Mouse (Mus musculus) cerebellum, adult 9-11 months (tissue): ENCODE data around the gene Mnx1.

ENCODE experiments used
- DNase-seq: peaks from one replicate; pipeline ENCODE4 v3.0.0; 2022

Gene Mnx1

DNA sequence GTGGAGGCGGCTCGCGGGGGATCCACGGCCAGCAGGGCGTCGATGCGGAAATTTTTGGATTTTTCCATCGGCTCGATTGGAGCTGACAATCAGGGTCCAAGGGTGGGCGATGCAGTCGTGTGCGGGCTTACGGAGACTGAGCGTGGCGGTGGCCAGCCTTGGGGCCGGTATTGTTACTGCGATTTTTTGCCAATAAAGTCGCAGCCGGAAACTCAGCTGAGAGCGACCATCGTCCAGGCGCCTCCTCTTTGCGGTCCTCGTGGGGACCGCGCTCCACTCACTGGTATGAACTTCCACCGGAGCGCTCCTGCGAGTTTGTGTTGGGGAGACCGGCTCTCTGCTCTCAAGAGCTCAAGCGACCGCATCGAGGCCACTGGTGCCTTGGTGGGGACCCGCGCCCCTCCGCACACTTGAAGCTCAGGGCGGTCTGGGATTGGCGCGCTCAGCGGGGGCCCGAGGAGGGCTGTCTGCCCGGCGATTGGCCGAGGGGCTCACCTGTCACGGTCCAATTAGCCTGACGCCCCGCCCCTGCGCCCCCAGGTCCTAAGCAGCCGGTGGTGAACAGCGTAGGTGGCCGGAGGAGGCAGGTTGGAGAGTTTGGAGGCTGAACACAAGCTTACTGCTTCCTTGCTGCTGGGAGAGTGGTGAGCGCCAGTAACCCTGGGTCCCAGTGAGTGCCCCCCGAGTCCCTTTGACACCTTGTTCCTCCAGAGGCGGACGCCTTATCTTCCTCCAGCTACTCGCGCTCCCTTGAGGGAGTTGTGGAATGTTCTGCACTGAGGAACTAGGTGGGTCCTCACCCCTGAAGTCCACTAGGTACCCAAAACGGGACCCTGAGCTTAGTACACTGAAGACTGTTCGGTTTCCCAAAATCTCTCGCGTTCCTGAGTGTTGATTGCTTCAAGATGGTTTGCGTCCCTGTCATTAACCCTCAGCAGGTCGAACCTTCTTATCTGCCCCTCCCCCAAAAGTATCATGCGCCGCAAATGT, at the start of gene Mnx1:
TSS of gene Mnx1 (minus strand) at position 263 of the 990 bp plus-strand sequence.
- DNase-seq: no peak

- no peak for DNase-seq
Measured at GRCm38 (mm10) chr5:29516432-29516831, 38.2 kb upstream of the Mnx1 start.

DNA sequence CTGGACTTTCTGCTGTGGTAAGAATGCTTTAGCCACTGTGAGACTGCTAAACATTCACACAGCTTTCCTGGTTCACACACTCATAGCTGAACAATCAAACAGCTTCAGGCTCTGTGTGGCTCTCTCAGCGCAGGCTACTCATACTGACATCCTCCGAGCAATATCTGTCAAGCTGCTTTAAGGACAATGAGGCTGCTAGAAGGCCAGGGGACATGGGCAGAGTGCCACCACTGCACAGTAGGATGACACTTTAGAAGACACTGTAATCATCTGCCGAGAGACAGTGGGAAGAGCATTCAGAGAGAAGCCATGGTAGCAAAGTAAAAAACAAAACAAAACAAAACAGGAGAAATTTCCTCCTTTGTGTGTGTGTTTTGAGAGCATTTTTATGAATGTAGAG, 37.6 kb upstream of the Mnx1 start:
- DNase-seq: no peak

GRCm38 (mm10) chr5:29507013-29507412, 28.7 kb upstream of the Mnx1 start:
- DNase-seq: no peak

GRCm38 (mm10) chr5:29487321-29487720, 9.1 kb upstream of the Mnx1 start:
- DNase-seq: no peak

- no peak for DNase-seq
Measured at GRCm38 (mm10) chr5:29485941-29486320, 7.7 kb upstream of the Mnx1 start.

- no peak for DNase-seq
Measured at GRCm38 (mm10) chr5:29484965-29485940, 7.0 kb upstream of the Mnx1 start.

GRCm38 (mm10) chr5:29483801-29484200, 5.5 kb upstream of the Mnx1 start:
- no peak for DNase-seq

- no peak for DNase-seq
Measured at GRCm38 (mm10) chr5:29479198-29479593, 926 bp upstream of the Mnx1 start.

DNA sequence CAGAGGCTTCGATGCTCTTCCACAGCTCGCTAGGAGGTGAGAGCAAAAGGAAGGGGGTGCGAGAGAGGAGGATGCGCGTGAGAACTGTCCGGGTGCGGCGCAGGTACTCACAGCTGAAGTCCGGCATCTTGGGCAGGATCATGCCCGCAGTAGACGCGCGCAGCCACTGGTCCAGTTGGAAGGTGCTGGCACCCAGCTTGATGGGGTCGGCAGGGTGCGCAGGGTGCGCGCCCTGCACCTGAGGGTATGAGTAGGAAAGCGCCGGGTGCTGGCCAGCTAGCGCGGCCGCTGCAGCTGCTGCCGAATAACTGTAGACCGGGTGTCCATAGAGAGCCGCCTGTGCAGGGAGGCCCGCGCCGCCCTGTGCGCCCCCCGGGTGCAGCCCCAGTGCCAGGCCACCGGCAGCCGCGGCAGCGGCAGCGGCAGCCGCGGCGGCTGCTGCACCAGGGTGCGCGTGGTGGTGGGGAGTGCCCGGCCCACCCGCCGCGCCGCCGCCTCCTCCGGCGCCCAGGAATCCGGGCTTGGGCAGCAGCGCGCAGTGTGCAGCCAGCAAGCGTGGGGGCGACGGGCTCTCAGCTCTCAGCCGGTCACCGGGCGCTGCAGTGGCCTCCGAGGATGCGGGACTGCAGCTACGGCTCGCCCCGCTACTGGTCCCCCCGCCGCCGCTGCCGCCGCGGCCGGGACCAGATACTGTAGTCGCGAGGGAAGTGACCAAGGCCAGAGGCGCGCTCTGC, 629 bp downstream of the Mnx1 start:
- no peak for DNase-seq

DNA sequence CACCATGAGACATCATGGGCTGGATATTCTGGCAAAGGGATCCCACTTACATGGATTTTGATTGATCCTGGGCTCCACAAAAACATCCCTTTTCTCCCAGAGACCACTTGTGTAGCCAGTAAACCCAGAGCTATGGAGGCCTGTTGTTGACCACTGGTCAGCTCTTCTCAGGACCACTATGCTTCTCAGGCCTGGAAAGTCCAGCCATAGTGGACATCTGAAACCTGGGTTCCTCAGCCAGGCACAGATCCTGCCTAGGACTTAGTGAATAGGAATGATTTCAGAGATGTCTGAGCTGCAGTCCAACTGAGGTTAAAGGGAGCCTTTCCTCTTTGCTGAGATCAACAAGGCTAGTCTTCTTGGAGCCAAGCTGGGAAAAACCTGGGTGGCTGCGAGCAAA, 2.2 kb downstream of the Mnx1 start:
- DNase-seq: no peak

DNA sequence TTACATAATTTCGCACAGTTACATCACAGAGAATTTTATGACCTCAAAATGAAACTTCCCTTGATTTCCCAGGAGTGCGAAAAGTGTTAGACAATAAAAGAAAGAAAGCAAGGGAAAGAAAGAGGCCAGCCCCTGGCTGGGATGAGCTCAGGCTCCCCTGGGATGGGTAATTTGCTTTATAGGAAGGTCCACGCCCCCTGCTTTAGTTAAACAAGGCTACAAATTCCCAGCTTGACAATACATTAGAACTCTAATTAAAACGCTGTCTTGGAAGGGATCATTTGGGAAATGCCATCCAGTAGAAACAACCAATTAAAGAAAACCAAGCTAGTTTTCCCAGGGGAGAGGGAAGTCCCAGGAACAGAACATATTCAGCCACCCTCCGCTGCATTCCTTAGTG, 2.7 kb downstream of the Mnx1 start:
- no peak for DNase-seq

- no peak for DNase-seq
Measured at GRCm38 (mm10) chr5:29475041-29475440, 3.2 kb downstream of the Mnx1 start.

DNA sequence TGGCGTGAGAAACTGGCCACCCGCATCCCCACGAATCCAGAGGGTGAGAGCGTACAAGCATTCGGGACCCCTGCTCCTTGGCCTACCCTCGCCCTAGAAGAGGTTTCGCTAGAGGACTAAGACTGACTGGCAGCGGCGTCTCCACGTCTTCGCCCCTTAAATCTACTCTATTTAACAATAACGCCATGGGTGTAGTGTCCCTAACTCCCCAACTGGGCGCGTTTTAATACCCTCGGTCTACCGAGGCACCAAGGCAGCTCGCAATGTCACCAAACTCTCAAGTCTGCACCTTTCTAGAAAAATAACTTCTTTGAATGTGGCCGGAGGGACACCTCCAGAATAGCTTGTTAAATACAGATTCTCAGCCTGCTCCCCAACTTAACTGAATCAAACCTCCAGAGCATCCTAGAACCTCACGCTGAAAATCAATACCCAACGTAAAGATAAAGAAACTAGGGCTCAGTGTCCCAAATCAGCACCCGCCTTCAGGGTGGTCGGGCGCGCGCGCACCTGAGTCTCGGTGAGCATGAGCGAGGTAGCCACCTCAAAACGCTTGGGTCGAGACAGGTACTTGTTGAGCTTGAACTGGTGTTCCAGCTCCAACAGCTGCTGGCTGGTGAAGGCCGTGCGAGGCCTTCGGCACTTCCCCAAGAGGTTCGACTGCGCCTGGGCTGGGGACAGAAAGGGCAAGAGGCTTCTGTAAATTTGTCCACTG, 3.9 kb downstream of the Mnx1 start:
- DNase-seq: no peak

- DNase-seq: no peak
Measured at GRCm38 (mm10) chr5:29473551-29474245, 4.6 kb downstream of the Mnx1 start.

- DNase-seq: no peak
Measured at GRCm38 (mm10) chr5:29471855-29472665, 6.2 kb downstream of the Mnx1 start.

- no peak for DNase-seq
Measured at GRCm38 (mm10) chr5:29471396-29471795, 6.9 kb downstream of the Mnx1 start.

GRCm38 (mm10) chr5:29470851-29471394, 7.3 kb downstream of the Mnx1 start:
- DNase-seq: no peak

DNA sequence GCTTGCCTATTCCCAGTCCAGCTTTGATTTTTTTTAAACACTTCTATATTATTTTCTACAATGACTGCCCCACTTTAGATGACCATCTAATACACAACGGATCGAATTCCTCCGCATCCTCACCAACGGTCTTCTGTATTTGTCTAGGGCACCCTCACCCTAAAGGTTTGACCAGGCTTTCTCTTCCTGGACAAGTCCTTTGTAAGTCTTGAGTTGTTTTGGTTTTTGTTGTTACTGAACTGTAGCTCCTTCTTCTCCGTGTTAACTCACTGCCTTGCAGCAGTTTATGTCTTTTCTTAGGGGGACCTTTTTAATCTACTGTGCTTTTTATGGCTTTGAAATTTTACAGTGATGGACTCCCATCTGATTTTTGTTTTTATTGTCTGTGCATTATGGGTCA, 8.0 kb downstream of the Mnx1 start:
- DNase-seq: no peak

DNA sequence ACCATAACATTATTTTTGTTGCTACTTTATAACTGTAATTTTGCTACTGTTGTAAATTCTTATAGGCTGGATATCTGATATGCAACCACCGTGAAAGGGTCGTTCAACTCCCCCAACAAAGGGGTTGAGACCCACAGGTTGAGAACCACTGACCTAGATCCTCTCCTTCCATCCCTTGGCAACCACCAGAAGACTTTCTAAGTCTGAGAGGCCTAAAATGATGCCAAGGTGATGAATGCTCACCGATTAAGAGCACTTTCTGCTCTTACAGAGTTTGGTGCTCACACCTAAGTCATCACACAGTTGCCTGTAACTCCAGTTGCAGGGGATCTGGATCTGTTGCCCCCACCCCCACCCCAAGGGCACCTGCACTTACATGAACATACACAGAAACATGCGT, 8.8 kb downstream of the Mnx1 start:
- DNase-seq: no peak
